Mouse (Mus musculus): ENCODE results near the gene Wfdc13. TPM values are rescaled to one million over a fixed set of nuclear protein-coding genes. Genes with fewer than 3 reads are reported as not detected.

Gene Wfdc13
- polyA plus RNA-seq (2012; ENCODE audit: insufficient read depth, insufficient read length, missing spikeins), result not detected in 2 replicates

DNA sequence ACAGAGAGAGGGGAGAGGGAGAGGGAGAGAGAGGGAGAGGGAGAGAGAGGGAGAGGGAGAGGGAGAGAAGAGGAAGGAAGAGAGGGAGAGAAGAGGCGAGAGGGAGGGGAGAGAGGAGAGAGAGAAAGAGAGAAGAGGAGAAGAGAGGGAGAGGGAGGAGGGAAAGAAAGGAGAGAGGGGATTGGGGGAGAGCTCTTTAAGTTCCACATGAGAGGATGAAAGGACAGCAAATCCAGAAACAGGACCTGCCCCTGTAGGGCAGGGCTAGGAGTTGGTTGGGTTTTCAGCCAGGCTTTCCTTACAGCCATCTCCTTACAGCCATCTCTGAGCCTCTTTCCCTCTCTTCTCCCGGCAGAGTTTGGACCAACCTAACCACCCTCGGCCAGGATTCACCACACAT lies at the start of gene Wfdc13:
Wfdc13 (plus strand) TSS at position 301 of the 400 bp plus-strand sequence.
- H3K4me3 ChIP-seq (ENCODE audit: insufficient read depth, low read length), result no peak within 1 kb of the TSS
- no peak within 1 kb of the TSS for H3K27ac ChIP-seq (ENCODE audit: insufficient read depth, low read depth, low read length)
- TF ChIP-seq POLR2A (IDR thresholded peaks at IDR 0.05; ENCODE audit: borderline replicate concordance, low read depth, low read length), result no peak
- TF ChIP-seq CTCF (IDR thresholded peaks at IDR 0.05; ENCODE audit: low read depth, low read length), result no peak
- peaks cover 16% of the 10 kb centered on the region for H3K4me1 ChIP-seq (ENCODE audit: control insufficient read depth, insufficient read depth, low read length)

- TF ChIP-seq CTCF (IDR thresholded peaks at IDR 0.05; ENCODE audit: low read depth, low read length) (no peak), POLR2A (IDR thresholded peaks at IDR 0.05; ENCODE audit: borderline replicate concordance, low read depth, low read length) (no peak)
- peaks cover 8% of the 10 kb centered on the region for H3K4me1 ChIP-seq (ENCODE audit: control insufficient read depth, insufficient read depth, low read length)
- no peak overlapping the region for H3K4me3 ChIP-seq (ENCODE audit: insufficient read depth, low read length)
- H3K27ac ChIP-seq (ENCODE audit: insufficient read depth, low read depth, low read length), result no peak overlapping the region
Observed at GRCm38 (mm10) chr2:164635266-164635665, 49.6 kb upstream of the Wfdc13 start.

DNA sequence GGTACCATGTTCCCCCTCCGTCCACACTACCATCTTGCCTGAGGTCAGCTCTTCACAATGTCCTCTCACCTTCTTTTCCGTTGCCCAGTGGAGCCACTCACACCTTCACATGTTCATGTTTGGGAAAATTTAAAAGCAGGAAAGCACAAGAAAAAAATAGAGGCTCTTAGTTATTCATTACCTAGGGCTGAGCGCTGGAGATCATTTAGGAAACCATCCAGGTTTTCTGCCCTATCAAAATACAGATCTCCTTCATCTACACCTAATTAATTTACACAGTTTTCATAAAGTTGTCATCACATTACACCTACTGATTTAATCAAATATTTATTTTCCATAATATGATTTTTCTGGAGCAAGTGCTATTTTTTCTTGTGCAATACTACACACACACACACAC lies 46.2 kb upstream of the Wfdc13 start, which contains the start of gene Wfdc16:
Wfdc16 (minus strand) TSS at position 101 of the 400 bp plus-strand sequence.
- Histone ChIP-seq H3K27ac (ENCODE audit: insufficient read depth, low read depth, low read length) (no peak within 1 kb of the TSS), H3K4me1 (ENCODE audit: control insufficient read depth, insufficient read depth, low read length) (peaks cover 28% of the 10 kb centered on the region), H3K4me3 (ENCODE audit: insufficient read depth, low read length) (no peak within 1 kb of the TSS)
- TF ChIP-seq POLR2A (IDR thresholded peaks at IDR 0.05; ENCODE audit: borderline replicate concordance, low read depth, low read length) (no peak), CTCF (IDR thresholded peaks at IDR 0.05; ENCODE audit: low read depth, low read length) (no peak)

DNA sequence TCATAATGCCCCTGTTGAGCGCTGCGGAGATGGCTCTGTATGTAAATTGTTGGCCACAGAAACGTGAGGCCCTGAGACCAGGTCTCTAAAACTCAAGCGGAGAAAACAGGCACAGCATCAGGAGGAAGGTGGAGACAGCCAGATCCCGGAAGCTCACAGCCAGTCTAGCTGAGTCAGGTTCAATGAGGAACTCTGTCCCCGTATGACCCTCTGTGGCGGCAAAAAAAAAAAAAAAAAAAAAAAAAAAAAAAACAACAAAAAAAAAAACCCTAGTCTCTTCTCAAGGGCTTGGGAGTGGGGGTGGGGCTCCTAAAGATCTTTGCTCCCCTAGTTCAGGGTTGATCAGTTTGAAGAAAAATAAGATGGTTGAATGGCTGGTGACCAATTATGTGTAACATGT lies 43.8 kb upstream of the Wfdc13 start:
- Histone ChIP-seq H3K4me3 (ENCODE audit: insufficient read depth, low read length) (no peak overlapping the region), H3K27ac (ENCODE audit: insufficient read depth, low read depth, low read length) (peak overlapping the region; percentile 59), H3K4me1 (ENCODE audit: control insufficient read depth, insufficient read depth, low read length) (peaks cover 28% of the 10 kb centered on the region)
- TF ChIP-seq CTCF (IDR thresholded peaks at IDR 0.05; ENCODE audit: low read depth, low read length) (no peak), POLR2A (IDR thresholded peaks at IDR 0.05; ENCODE audit: borderline replicate concordance, low read depth, low read length) (no peak)

- H3K4me3 ChIP-seq (ENCODE audit: insufficient read depth, low read length), result no peak overlapping the region
- no peak overlapping the region for H3K27ac ChIP-seq (ENCODE audit: insufficient read depth, low read depth, low read length)
- peaks cover 28% of the 10 kb centered on the region for H3K4me1 ChIP-seq (ENCODE audit: control insufficient read depth, insufficient read depth, low read length)
- no peak for TF ChIP-seq POLR2A (IDR thresholded peaks at IDR 0.05; ENCODE audit: borderline replicate concordance, low read depth, low read length)
- no peak for TF ChIP-seq CTCF (IDR thresholded peaks at IDR 0.05; ENCODE audit: low read depth, low read length)
Observed at GRCm38 (mm10) chr2:164641881-164642673, 42.8 kb upstream of the Wfdc13 start.

GRCm38 (mm10) chr2:164655858-164656257 lies 29.0 kb upstream of the Wfdc13 start, which contains the start of gene Wfdc10:
Gene Wfdc10, plus strand, starts transcription at chr2:164656046.
- peak; percentile 67 for TF ChIP-seq CTCF (IDR thresholded peaks at IDR 0.05; ENCODE audit: low read depth, low read length)
- TF ChIP-seq POLR2A (IDR thresholded peaks at IDR 0.05; ENCODE audit: borderline replicate concordance, low read depth, low read length), result no peak
- no peak within 1 kb of the TSS for H3K27ac ChIP-seq (ENCODE audit: insufficient read depth, low read depth, low read length)
- no peak within 1 kb of the TSS for H3K4me3 ChIP-seq (ENCODE audit: insufficient read depth, low read length)
- H3K4me1 ChIP-seq (ENCODE audit: control insufficient read depth, insufficient read depth, low read length), result peaks cover 3% of the 10 kb centered on the region; the same call in 1 of the 2 replicates

- TF ChIP-seq POLR2A (IDR thresholded peaks at IDR 0.05; ENCODE audit: borderline replicate concordance, low read depth, low read length), result no peak
- no peak for TF ChIP-seq CTCF (IDR thresholded peaks at IDR 0.05; ENCODE audit: low read depth, low read length)
Observed at GRCm38 (mm10) chr2:164656483-164656882, 28.4 kb upstream of the Wfdc13 start, which contains the start of gene Wfdc9. Gene Wfdc9, minus strand, starts transcription at chr2:164656583.

GRCm38 (mm10) chr2:164664851-164665250 lies 20.1 kb upstream of the Wfdc13 start:
- Histone ChIP-seq H3K4me3 (ENCODE audit: insufficient read depth, low read length) (no peak overlapping the region), H3K4me1 (ENCODE audit: control insufficient read depth, insufficient read depth, low read length) (no peaks in the 10 kb centered on the region), H3K27ac (ENCODE audit: insufficient read depth, low read depth, low read length) (no peak overlapping the region)
- no peak for TF ChIP-seq POLR2A (IDR thresholded peaks at IDR 0.05; ENCODE audit: borderline replicate concordance, low read depth, low read length)
- no peak for TF ChIP-seq CTCF (IDR thresholded peaks at IDR 0.05; ENCODE audit: low read depth, low read length)

More at GRCm38 (mm10) chr2:164656483-164656882, 28.4 kb upstream of the Wfdc13 start, which contains the start of gene Wfdc9:
- no peak within 1 kb of the TSS for H3K4me3 ChIP-seq (ENCODE audit: insufficient read depth, low read length)
- peaks cover 3% of the 10 kb centered on the region; the same call in 1 of the 2 replicates for H3K4me1 ChIP-seq (ENCODE audit: control insufficient read depth, insufficient read depth, low read length)
- no peak within 1 kb of the TSS for H3K27ac ChIP-seq (ENCODE audit: insufficient read depth, low read depth, low read length)

GRCm38 (mm10) chr2:164670261-164670660 lies 14.6 kb upstream of the Wfdc13 start:
- Histone ChIP-seq H3K27ac (ENCODE audit: insufficient read depth, low read depth, low read length) (no peak overlapping the region), H3K4me1 (ENCODE audit: control insufficient read depth, insufficient read depth, low read length) (peaks cover 5% of the 10 kb centered on the region), H3K4me3 (ENCODE audit: insufficient read depth, low read length) (no peak overlapping the region)
- TF ChIP-seq CTCF (IDR thresholded peaks at IDR 0.05; ENCODE audit: low read depth, low read length) (no peak), POLR2A (IDR thresholded peaks at IDR 0.05; ENCODE audit: borderline replicate concordance, low read depth, low read length) (no peak)

DNA sequence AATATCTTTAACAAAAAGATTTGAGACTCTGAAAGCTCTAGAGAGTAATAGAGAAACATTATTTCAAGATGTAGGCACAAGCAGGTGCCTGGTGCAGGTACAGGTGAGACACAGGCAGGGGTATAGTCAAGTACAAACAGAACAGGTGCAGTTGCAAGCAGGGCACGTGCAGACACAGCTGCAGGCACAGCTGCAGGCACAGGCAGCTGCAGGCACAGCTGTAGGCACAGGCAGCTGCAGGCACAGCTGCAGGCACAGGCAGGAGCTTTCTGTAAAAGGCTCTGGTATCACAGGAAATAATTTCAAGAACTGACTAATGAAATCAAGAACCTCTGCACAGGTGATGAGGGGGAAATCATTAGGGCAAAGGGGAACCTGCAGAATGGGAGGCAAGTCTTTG lies 14.0 kb upstream of the Wfdc13 start:
- peaks cover 5% of the 10 kb centered on the region for H3K4me1 ChIP-seq (ENCODE audit: control insufficient read depth, insufficient read depth, low read length)
- no peak overlapping the region for H3K4me3 ChIP-seq (ENCODE audit: insufficient read depth, low read length)
- H3K27ac ChIP-seq (ENCODE audit: insufficient read depth, low read depth, low read length), result no peak overlapping the region
- TF ChIP-seq POLR2A (IDR thresholded peaks at IDR 0.05; ENCODE audit: borderline replicate concordance, low read depth, low read length) (no peak), CTCF (IDR thresholded peaks at IDR 0.05; ENCODE audit: low read depth, low read length) (no peak)

All from bone marrow macrophage, adult 2 months (primary cell).